Mouse (Mus musculus) T-helper 2 cell (primary cell): Measurements from ENCODE around the gene P2ry14.

Experiments
- in situ Hi-C: fragments of 300-600 bp; cut with MboI, MseI; formaldehyde crosslinking; loops from one replicate; pipeline ENCODE4 v1.15.1; 2025; ENCODE audit warnings: high pct_unique_total_duplicates

P2ry14 gene

DNA sequence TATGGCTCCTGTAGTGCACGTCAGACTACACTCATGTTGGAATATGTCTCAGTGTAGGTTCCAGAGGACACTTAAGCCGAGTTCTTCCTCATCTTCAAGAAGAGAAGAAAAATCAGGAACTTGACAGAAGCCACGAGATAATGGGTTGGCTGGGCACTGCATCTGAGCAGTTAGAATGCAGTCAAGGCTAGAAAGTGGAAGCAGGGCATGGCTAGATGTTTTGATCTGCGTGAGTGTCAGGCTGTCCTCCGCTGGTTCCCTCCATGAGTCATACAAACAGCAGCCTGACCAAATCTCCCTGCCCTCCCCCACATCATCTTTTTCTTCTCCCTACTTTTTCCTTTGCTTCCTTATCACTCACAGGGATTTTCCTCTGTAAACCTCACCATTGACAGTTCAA lies at the start of gene P2ry14:
TSS of gene P2ry14 (minus strand) at position 195 of the 400 bp plus-strand sequence.
- in situ Hi-C loops = no loop called here

- in situ Hi-C loops = loop anchor here (25.0 kb wide), 1 partner anchor 540 kb away; the partner anchor contains the start of gene Gm5538
Measured at GRCm38 (mm10) chr3:59197329-59197948, 44.0 kb upstream of the P2ry14 start.

GRCm38 (mm10) chr3:59194938-59195337 lies 41.5 kb upstream of the P2ry14 start, which contains the start of gene Gpr87:
Gene Gpr87 (minus strand): TSS chr3:59195104.
- in situ Hi-C loops = loop anchor here (25.0 kb wide), 1 partner anchor 542 kb away; the partner anchor contains the start of gene Gm5538

GRCm38 (mm10) chr3:59194099-59194498 lies 40.7 kb upstream of the P2ry14 start:
- in situ Hi-C loops = loop anchor here (25.0 kb wide), 1 partner anchor 543 kb away; the partner anchor contains the start of gene Gm5538

- in situ Hi-C loops = loop anchor here (25.0 kb wide), 1 partner anchor 546 kb away; the partner anchor contains the start of gene Gm5538
Measured at GRCm38 (mm10) chr3:59191674-59192073, 38.3 kb upstream of the P2ry14 start.

DNA sequence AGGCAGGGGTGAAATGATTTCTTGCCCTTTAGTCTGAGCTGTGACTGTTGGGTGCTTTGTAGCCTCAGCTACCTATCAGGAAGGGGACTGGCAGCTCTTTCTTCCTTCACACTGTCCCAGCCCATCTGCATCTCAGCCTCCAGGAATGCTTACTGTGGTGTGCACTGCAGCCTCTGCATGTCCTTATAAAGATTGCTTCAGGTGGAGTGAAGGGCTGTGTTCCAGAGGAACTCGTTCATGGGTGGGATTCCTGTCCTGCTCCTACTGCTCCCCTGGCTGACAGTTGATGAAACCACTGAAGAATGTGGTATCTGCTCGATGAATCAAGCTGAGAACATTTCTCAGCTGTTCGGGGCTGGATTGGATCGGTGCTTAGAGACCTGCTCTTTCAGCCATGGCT lies 33.9 kb upstream of the P2ry14 start:
- in situ Hi-C loops = loop anchor here (25.0 kb wide), 1 partner anchor 550 kb away; the partner anchor contains the start of gene Gm5538

DNA sequence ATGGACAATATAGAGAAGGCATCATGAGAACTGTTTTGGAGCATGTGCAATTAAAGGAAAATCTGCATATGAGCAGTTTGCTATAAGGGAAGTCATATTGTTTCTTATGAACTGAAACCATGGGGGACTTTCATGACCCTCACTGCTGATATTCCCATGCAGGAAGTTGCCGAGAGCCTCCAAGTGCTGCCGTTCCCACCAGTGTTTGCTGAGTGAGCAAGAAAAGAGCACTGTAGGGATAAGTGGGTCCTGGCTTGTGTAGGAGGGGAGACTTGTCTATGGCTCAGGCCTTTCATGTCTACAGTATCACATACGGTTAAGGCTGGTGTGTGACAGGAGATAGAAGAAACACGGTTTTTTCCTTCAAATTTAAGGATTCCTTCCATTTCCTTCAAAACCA lies 32.2 kb upstream of the P2ry14 start:
- in situ Hi-C loops = loop anchor here (25.0 kb wide), 1 partner anchor 552 kb away; the partner anchor contains the start of gene Gm5538

DNA sequence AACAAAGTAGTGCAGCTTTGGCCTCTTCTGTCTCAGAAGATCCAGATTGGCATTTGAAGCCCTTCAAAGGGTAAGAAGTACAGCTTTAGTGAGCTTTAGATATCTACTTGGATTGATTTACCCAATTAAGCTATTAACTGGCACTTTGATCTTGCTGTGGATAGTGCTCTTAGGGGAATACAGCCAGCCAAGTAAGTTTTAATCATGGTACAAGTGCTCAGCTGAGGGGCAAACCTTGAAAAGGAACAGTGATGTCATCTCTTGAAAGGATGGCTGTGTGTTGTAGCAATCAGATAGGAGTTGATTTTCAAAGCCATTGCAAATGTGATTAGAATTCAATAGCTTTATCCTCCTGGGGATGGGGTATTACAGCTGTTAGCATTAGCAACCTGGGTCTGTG lies 28.7 kb upstream of the P2ry14 start:
- in situ Hi-C loops = loop anchor here (25.0 kb wide), 1 partner anchor 555 kb away; the partner anchor contains the start of gene Gm5538

DNA sequence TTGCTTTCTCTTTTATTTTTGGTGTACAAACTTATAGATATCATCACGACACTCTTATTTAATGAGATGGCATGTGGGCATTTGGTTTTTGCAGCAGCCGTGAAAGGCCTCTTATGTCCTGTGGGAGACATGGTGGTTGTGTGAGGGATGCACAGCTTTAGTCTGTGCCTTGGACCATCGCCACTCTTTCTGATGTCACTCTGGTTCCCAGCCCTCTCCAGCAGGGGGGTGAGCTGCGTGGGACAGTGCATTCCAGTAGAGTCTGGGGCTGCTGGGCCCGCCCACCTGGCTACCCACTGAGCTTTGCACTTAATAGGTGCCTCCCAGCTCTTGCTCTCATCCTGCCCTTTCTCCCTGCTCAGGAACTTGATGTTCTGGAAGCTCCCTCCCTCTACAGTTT lies 27.7 kb upstream of the P2ry14 start:
- in situ Hi-C loops = loop anchor here (25.0 kb wide), 1 partner anchor 556 kb away; the partner anchor contains the start of gene Gm5538

DNA sequence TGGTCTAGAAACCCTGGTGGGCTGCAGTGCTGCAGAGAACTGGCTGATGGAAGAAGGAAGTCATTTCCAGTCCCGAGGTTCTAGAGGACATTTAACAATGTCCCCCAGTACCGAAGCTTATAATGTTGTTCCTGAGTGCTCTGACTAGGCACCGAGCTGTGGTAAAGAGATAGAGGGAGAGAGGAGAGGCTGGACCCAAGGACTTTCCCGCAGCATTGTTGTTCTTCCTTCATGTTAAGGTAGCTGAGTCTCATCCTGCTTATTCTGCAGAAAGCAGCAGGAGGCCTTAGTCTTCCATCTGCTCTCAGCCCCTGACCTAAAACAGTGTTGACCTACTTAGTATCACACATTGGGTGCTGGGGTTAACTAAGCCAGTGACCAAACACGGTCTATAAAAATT lies 23.5 kb upstream of the P2ry14 start:
- in situ Hi-C loops = loop anchor here (25.0 kb wide), 1 partner anchor 560 kb away; the partner anchor contains the start of gene Gm5538

DNA sequence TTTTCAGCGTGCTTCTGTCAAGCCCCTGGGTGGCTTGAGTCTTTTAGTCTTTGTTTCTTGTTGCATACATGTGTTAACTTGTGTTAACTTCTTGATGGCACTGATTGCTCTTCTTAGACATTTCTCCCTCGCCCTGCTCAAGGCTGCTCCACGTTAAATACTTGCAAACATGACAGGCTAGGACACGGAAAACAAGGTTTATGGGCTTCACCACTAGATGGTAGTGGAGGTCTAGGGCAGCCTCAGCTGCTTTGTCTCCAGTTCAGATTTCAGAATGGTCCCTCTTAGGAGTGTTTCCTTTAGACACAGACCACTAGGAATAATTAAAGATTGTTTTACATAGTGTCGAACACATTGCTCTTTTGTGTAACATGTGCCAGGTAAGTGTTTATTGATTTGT lies 21.8 kb upstream of the P2ry14 start:
- in situ Hi-C loops = loop anchor here (25.0 kb wide), 1 partner anchor 562 kb away; the partner anchor contains the start of gene Gm5538

DNA sequence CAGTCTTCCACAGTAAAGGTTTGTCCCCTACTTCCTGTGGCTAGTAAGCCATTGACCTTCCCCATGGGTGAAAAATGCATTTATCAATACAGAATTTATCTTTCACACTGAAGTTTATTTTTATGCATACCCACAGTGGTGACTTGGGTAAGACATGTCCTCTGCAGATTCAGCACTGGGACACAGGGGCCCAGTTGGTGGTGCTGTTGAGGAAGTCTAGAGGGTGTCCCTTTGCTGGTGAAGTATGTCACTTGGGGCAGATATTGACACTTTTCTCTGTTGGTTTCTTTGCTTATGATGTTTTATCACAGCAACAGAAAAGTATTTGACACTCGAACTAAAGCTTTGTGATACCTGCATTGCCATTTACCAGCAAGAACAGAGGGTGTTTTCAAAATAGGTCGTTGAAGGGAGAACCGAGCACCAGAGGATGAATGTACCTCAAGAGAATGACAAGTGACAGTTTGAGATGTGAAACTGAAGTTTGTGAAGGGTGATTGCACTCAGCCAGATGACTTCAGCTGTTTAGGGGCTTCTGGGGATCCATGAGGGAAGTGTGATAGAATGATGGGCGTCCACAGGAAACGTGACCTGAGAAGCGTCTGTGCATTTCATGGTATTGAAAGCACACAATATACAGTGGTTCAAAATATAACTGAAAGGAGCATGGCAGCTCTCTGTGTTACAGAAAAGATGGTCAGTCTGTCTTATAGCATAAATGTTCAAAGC lies 21.2 kb upstream of the P2ry14 start:
- in situ Hi-C loops = loop anchor here (25.0 kb wide), 1 partner anchor 563 kb away; the partner anchor contains the start of gene Gm5538

- in situ Hi-C loops = no loop called here
Measured at GRCm38 (mm10) chr3:59169921-59170627, 16.7 kb upstream of the P2ry14 start.

GRCm38 (mm10) chr3:59169215-59169614 lies 15.8 kb upstream of the P2ry14 start:
- in situ Hi-C loops = no loop called here

- in situ Hi-C loops = no loop called here
Measured at GRCm38 (mm10) chr3:59168476-59168875, 15.1 kb upstream of the P2ry14 start.

DNA sequence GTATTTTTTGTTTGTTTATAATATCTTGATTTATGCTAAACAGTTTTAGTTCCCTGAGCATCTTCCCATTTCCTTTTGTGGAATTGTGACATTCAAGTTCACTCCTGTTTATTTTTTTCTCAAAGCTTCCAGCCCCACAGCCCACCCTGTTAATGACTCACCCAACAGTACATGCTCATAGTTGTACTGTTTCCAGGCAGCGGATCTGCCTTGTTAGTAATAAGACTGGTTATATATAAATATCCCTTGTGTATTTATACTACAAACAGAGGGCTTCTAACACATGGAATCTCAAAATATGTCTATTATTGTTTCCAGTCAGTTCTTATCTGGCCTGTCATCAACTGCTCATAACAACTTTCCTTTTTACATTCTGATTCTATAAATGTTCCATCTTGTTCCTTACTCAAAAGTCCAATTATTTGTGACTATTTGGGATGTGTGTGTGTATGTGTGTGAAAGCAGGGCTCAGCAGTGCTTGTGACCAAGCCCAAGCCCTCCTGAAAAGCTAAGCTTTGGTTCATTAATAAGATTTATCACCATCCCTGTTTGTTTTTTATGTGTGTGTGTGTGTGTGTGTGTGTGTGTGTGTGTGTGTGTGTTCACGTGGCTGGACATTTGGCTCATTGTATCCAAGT lies 14.1 kb upstream of the P2ry14 start:
- in situ Hi-C loops = no loop called here

GRCm38 (mm10) chr3:59160465-59160864 lies 7.0 kb upstream of the P2ry14 start:
- in situ Hi-C loops = no loop called here

DNA sequence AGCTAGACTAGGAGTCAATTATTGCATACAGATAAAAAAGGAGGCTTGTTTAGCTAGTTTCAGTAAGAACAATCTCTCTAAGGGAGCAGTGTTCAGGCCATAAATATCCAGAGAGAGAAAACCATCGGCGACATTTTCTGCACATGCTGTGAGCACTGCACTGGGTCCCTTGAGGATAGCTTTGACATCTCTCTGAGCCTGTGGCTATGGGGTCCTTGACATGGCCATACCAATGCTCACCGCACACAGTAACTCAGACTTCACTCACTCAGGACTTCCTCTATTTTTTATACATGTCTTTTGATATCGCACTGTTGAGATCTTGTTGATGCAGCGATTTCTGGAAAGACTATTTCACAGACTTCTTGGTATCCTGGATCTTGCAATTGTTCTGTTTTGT lies 3.6 kb upstream of the P2ry14 start:
- in situ Hi-C loops = no loop called here

DNA sequence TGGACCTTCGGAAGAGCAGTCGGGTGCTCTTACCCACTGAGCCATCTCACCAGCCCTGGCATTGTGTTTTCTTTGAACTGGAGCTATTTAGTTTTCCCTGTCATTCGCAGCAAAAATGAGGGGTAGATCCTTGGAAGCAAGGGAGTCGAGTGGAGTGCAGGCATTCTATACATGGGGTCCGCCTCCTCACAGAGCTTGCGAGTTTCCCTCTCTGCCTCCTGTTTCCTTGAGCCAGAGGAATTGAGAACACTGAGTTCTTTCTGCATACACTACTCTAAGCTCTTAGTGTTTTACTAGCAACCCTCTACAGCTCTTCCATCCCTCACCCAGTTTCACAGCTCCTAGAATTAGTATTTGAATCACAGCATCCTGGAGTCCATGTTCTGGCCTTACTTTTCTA lies 2.0 kb upstream of the P2ry14 start:
- in situ Hi-C loops = no loop called here

GRCm38 (mm10) chr3:59154888-59155287 lies 1.5 kb upstream of the P2ry14 start:
- in situ Hi-C loops = no loop called here

DNA sequence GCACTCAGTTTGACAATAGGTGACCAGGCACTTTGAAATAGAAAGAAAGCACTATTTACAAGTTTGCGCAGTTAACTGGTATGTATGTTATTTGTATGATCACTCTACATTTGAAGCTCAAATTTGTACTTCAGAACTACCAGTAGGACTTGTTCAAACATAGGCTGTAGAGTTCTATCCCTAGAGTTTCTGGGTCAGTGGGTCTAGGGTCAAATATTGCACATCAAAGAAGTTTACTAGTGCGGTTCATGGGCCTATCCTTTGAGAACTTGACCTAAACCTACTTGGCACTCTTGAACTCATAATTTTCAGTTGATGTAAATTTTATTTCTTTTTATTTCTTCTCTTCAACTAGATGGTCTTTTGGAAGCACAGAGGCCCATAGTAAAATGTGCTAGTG lies 2.8 kb downstream of the P2ry14 start:
- in situ Hi-C loops = no loop called here
